Mouse (Mus musculus): Measurements from ENCODE around the gene Dnajc16.
"Not testable (repeated sequence)": the region's sequence is repeated elsewhere in the genome, so short reads cannot be mapped to it uniquely, and the experiment has no call there.

Gene Dnajc16

GRCm38 (mm10) chr4:141796356-141796755 lies 5.6 kb upstream of the Dnajc16 start:
- CTCF ChIA-PET: no interaction called here

DNA sequence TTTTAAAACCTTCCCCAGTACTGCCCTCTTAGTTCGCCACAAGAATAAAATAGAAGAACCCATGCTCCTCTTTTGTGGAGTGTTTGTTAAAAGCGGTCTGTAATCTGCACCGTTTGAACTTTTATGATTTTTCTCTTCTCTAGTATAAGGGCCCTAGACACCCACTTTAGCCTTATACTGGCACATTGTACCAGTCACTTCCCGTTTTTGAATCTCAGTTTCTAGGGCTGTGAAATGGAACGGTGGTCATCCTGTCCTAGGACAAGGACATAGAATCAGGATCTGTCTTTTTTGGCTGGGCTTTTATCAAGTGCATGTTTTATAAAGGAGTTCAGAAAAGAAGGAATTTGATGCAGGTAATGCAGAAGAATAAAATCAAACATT lies 3.4 kb upstream of the Dnajc16 start:
- CTCF ChIA-PET: no interaction called here

- CTCF ChIA-PET: no interaction called here
Measured at GRCm38 (mm10) chr4:141793282-141794151, 2.8 kb upstream of the Dnajc16 start, which contains the start of gene Casp9. Gene Casp9 (plus strand): TSS chr4:141793612.

- CTCF ChIA-PET: no interaction called here
Measured at GRCm38 (mm10) chr4:141792554-141793281, 2.0 kb upstream of the Dnajc16 start.

DNA sequence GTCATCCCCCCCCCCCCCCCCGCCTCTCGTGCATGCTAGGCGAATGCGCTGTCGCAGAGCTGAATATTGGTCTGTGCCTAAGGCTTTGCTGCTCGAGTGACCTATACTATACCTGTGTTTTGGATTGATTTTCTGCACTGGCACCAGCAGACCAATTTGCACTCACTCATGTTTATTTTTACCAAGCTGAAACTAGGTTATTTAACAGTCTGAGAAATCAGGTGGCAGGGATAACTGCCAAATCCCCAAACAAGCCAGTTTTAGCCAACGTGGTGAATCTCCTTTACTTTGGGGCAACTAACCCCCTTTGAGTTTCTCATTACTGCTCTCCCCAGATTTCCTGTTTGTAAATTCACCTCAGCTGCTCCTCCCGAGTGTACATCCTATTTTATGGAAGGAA lies 1.2 kb upstream of the Dnajc16 start:
- CTCF ChIA-PET: interaction anchor here (0.6 kb wide), 2 partner anchors 25 to 678 kb away, joined by 3 to 4 read pairs; no protein-coding TSS in a partner anchor

DNA sequence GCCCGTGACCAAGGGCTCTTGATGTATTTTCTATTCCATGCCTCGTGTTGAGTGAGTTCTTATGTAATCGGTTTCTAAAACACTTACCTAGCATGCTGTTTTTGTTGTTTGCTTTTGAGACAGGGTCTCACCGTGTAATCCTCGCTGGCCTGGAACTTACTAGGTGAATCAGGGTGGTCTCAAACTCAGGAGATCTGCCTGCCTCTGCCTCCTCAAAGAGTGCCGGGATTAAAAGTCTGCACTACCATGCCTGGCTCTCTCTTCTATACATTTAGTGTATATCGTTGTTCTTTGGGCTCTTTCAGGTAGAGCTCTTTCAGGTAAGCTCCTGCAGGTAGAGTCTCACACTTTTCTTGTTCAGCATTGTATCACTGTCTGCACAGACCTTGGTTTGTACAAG lies 755 bp upstream of the Dnajc16 start:
- CTCF ChIA-PET: interaction anchor here (0.6 kb wide), 2 partner anchors 25 to 679 kb away, joined by 3 to 4 read pairs; no protein-coding TSS in a partner anchor

GRCm38 (mm10) chr4:141789564-141790218 lies 1.0 kb downstream of the Dnajc16 start:
- CTCF ChIA-PET: interaction anchor here (0.6 kb wide), 1 partner anchor 99 kb away, joined by 3 read pairs; no protein-coding TSS in a partner anchor

DNA sequence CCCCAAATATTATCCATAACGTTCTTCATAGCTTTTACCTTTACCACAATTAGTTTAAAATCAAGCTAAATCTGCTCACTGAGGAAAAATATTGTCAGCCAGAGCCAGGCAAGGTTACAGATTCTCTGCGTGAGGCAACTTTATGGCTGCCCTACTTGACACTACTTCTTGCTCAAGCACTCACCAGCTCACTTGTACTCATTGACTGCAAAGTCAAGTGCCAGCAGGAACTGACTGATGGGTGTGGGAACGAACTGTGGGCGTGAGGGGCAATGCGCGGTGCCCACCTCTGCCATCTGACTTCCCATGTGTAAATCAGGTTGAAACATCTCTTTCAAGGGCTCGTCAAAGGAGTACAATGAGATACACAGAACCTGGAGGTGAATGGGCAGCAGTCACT lies 3.3 kb downstream of the Dnajc16 start:
- CTCF ChIA-PET: no interaction called here

DNA sequence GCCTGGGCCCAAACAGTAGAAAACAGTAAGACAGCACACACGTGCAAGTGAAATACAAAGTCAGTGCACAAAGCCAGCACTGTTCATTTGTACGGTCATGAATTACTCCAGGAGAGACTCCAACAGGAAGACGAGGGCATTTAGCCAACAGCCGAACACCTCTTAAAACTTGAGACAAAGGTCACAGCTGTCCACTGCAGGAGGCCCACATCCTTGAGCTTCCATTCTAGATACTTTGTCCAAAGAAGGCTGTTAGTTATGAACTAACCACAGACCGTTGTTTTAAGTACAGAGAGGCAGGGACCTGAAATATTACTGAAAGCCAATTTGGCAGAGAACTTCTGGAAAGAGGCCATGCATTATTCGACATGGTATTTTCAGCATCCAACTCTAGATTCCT lies 3.7 kb downstream of the Dnajc16 start:
- CTCF ChIA-PET: no interaction called here

DNA sequence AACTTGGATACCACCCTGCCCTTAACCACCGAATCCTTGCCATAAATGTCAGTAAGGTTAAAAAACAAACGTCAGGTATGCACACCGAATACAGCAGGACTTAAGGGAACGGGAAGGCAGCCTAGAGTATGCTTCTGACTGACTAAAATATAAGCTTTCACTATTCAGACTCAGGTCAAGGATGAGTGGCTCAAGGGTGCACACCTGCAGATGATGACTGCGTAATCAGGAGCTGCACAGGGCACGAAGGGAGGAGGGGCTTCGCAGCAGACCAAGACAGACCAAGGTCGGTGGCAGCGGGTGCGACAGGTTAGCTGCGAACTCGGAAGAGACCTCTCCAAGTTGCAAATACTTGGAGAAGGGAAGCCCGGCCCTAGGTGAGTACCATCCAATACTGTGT lies 4.6 kb downstream of the Dnajc16 start:
- CTCF ChIA-PET: no interaction called here

DNA sequence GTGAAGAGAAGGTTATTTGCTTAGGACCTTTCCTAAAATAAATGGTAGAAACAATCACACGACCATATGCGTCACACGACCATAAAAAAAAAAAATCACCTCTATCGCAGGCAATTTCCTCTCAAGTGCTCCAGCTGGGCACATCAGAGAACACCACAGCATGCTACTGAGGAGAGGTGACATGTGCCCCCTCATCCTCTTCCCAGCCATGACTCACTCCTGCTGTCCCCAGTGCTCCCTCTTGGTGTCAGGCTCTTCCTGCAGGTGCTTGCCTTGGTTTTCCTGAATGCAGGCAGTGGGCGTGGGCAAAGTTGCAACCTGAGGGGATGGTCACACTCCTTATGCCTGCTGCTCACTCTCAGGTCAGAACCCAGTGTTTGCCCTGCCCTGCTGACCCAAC lies 5.9 kb downstream of the Dnajc16 start:
- CTCF ChIA-PET: interaction anchor here (0.6 kb wide), 1 partner anchor 47 kb away, joined by 3 read pairs; no protein-coding TSS in a partner anchor

GRCm38 (mm10) chr4:141781201-141781985 lies 9.3 kb downstream of the Dnajc16 start:
- CTCF ChIA-PET: no interaction called here

DNA sequence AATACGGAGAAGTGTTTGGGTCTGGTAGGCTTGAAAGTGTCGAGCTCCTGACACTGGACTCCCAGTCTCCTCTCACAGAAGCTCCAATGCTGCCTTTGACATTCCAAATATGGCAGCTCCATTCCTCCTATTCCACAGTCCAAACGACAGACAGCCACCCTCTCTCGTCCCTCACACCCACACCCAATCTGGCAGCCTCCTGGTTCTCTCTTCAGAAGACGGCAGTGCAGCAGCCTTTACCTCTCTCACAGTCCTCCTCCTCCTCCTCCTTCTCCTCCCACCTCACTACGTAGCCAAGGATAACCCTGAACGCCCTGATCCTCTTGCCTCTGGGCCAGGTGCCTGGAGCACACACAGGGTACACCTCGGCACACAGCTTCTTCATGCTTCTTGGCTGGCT lies 10.9 kb downstream of the Dnajc16 start:
- CTCF ChIA-PET: no interaction called here

DNA sequence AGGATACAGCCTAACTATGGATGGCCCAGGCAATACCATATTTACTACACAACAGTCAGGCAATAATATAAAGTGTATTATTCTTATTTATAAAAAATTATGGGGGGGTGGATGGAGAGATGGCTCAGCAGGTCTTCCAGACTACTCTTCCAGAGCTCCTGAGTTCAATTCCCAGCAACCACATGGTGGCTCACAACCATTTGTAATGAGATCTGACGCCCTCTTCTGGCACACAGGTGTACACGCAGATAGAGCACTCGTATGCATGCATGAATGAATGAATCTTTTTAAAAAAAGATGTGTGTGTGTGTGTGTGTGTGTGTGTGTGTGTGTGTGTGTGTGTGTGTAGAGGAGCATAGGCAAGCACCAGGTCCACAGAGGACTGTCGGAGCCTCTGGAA lies 17.7 kb downstream of the Dnajc16 start:
- CTCF ChIA-PET: not testable (repeated sequence)

- CTCF ChIA-PET: no interaction called here
Measured at GRCm38 (mm10) chr4:141771823-141772222, 18.9 kb downstream of the Dnajc16 start.

- CTCF ChIA-PET: no interaction called here
Measured at GRCm38 (mm10) chr4:141769501-141770160, 21.1 kb downstream of the Dnajc16 start.

GRCm38 (mm10) chr4:141767353-141768036 lies 23.2 kb downstream of the Dnajc16 start:
- CTCF ChIA-PET: no interaction called here

GRCm38 (mm10) chr4:141766668-141767352 lies 23.9 kb downstream of the Dnajc16 start:
- CTCF ChIA-PET: no interaction called here

DNA sequence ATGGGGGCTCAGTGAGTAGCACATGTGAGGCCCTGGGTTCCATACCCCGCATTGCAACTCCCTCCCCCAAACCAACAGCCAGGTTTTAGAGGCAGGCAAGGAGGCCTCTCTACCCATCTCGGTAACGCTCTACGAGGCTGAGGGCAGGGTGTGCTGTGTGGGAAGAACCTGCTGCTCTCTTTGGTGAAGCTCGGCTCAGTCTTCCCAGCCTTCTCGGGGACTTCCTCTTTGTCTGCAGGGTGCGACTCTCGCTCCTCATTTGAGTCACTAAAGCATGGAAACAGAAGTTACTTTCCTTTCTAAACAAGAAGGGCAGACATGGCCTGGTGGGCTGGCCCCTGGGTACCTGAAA lies 24.4 kb downstream of the Dnajc16 start:
- CTCF ChIA-PET: no interaction called here

- CTCF ChIA-PET: no interaction called here
Measured at GRCm38 (mm10) chr4:141765008-141765407, 25.7 kb downstream of the Dnajc16 start.

All from spleen, embryonic (tissue).